Mouse (Mus musculus): ENCODE measurements at regions not wholly inside any gene's neighbourhood (a gene's known extent, or its start where the extent isn't known, plus 50 kb on each side); places are given as distances from the start of the nearest gene placed in this dataset.

GRCm38 (mm10) chr3:123754011-123754610 lies 63.5 kb upstream of the Ndst3 start:
- ATAC-seq (ENCODE audit: low FRiP score, low TSS enrichment) (no peak), DNase-seq (no peak)
- Histone ChIP-seq H3K4me1 (ENCODE audit: control insufficient read depth, insufficient read depth, low read length) (no peaks in the 10 kb centered on the region), H3K4me2 (ENCODE audit: low read length) (no peak overlapping the region), H3K27ac (replicated peaks; ENCODE audit: low read depth, low read length) (no peak overlapping the region), H3K27me3 (ENCODE audit: control insufficient read depth, insufficient read depth, low read length) (no peaks in the 10 kb centered on the region), H3K36me3 (ENCODE audit: control insufficient read depth, insufficient read depth, low read length) (no peaks in the 10 kb centered on the region), H3K9ac (replicated peaks; ENCODE audit: low read length) (no peak overlapping the region), H3K9me3 (ENCODE audit: control insufficient read depth, low read length) (no peaks in the 10 kb centered on the region), H3K4me3 (replicated peaks; ENCODE audit: low read depth, low read length) (no peak overlapping the region)
- 84% methylated on average over 7 of the region's 7 CpGs for WGBS

DNA sequence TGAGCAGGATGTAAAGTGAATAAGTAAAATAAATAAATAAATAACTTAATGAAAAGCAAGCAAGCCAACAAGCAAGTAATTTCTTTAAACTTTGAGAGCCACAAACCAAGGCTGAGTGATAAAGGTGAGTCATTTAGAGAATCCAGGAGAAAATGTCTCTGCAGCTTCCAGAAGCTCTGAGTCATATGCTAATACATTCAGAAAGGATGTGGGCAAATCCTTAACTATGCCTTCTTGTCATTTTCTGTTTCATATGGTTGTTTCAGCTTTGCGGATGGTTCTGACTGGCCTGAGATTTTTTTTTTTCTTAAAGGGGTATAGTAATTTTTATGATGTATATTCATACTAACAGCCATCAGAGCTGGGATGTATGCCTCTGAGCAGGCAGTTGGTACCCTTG lies 64.3 kb upstream of the Ndst3 start:
- no peak for DNase-seq
- H3K9ac ChIP-seq (replicated peaks; ENCODE audit: low read length) = no peak overlapping the region
- H3K4me3 ChIP-seq (replicated peaks; ENCODE audit: low read depth, low read length) = no peak overlapping the region
- no peak overlapping the region for H3K4me2 ChIP-seq (ENCODE audit: low read length)
- no peak overlapping the region for H3K27ac ChIP-seq (replicated peaks; ENCODE audit: low read depth, low read length)
- no peaks in the 10 kb centered on the region for H3K27me3 ChIP-seq (ENCODE audit: control insufficient read depth, insufficient read depth, low read length)
- WGBS = 89% methylated on average over 1 of the region's 1 CpGs
- H3K9me3 ChIP-seq (ENCODE audit: control insufficient read depth, low read length) = no peaks in the 10 kb centered on the region
- ATAC-seq (ENCODE audit: low FRiP score, low TSS enrichment) = no peak
- no peaks in the 10 kb centered on the region for H3K4me1 ChIP-seq (ENCODE audit: control insufficient read depth, insufficient read depth, low read length)
- H3K36me3 ChIP-seq (ENCODE audit: control insufficient read depth, insufficient read depth, low read length) = no peaks in the 10 kb centered on the region

DNA sequence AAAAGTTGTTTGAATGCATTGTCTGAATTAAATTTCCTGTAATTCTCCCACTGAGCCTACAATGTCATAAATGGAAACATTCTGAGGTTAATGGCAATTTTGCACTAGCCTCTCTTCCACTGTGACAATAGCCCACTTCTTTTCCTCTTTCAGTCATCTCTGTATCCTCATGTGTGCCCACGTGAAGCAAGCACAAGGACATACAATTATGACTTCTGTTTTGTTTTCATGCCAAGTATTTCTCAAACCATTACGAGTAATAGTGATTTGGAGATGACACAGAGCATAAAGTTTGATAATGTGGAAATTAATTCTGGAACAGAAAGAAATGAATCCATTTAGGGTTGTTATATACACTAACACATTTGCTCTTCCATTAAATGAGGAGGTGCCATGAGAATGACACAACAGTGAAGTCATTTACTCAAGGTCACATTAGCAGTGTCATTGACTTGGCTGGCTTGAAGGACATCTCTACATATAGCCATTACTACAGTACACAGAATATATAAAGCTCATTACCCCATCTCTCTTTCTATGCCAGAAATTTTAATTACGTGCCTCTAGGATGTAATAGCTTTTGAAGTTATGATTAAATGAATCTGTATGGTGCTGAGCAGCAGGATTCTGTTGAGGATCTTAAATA lies 75.4 kb upstream of the Ndst3 start:
- H3K4me3 ChIP-seq (replicated peaks; ENCODE audit: low read depth, low read length) = no peak overlapping the region
- H3K27me3 ChIP-seq (ENCODE audit: control insufficient read depth, insufficient read depth, low read length) = no peaks in the 10 kb centered on the region
- H3K9ac ChIP-seq (replicated peaks; ENCODE audit: low read length) = no peak overlapping the region
- no peak overlapping the region for H3K4me2 ChIP-seq (ENCODE audit: low read length)
- H3K27ac ChIP-seq (replicated peaks; ENCODE audit: low read depth, low read length) = peak overlapping the region; percentile 60; the same call in 1 of the 2 replicates
- H3K4me1 ChIP-seq (ENCODE audit: control insufficient read depth, insufficient read depth, low read length) = no peaks in the 10 kb centered on the region
- no peaks in the 10 kb centered on the region for H3K36me3 ChIP-seq (ENCODE audit: control insufficient read depth, insufficient read depth, low read length)
- DNase-seq (peak; percentile 4), ATAC-seq (ENCODE audit: low FRiP score, low TSS enrichment) (peak; percentile 31; the same call in 1 of the 2 replicates)
- 72% methylated on average over 3 of the region's 3 CpGs for WGBS
- H3K9me3 ChIP-seq (ENCODE audit: control insufficient read depth, low read length) = no peaks in the 10 kb centered on the region

GRCm38 (mm10) chr3:123766557-123766913 lies 75.9 kb upstream of the Ndst3 start:
- Histone ChIP-seq H3K4me3 (replicated peaks; ENCODE audit: low read depth, low read length) (no peak overlapping the region), H3K9ac (replicated peaks; ENCODE audit: low read length) (no peak overlapping the region), H3K27ac (replicated peaks; ENCODE audit: low read depth, low read length) (peak overlapping the region; percentile 60; the same call in 1 of the 2 replicates), H3K9me3 (ENCODE audit: control insufficient read depth, low read length) (no peaks in the 10 kb centered on the region), H3K4me1 (ENCODE audit: control insufficient read depth, insufficient read depth, low read length) (no peaks in the 10 kb centered on the region), H3K27me3 (ENCODE audit: control insufficient read depth, insufficient read depth, low read length) (no peaks in the 10 kb centered on the region), H3K36me3 (ENCODE audit: control insufficient read depth, insufficient read depth, low read length) (no peaks in the 10 kb centered on the region), H3K4me2 (ENCODE audit: low read length) (no peak overlapping the region)
- ATAC-seq (ENCODE audit: low FRiP score, low TSS enrichment) = no peak; the same call in 1 of the 2 replicates
- WGBS = 50% methylated on average over 6 of the region's 6 CpGs
- DNase-seq = peak; percentile 38

DNA sequence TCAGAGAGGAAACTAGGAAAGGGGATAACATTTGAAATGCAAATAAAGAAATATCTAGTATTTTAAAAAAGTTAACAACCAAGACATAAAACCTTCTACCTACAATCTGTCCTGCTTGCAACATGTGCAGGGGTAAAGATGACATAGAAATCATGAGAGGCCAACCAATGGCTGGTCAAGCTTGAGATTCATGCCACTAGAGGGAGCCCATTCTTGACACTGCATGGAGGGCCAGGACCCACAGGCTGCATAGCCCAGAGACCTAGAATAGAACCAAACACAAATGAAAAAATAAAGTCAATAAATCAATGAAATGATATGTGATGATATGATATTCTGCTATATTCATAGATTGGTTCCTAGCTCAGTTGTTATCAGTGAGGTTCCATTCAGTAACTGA lies 89.9 kb upstream of the Ndst3 start:
- ATAC-seq (ENCODE audit: low FRiP score, low TSS enrichment) = no peak
- Histone ChIP-seq H3K27me3 (ENCODE audit: control insufficient read depth, insufficient read depth, low read length) (no peaks in the 10 kb centered on the region), H3K9ac (replicated peaks; ENCODE audit: low read length) (no peak overlapping the region), H3K4me1 (ENCODE audit: control insufficient read depth, insufficient read depth, low read length) (no peaks in the 10 kb centered on the region), H3K4me3 (replicated peaks; ENCODE audit: low read depth, low read length) (no peak overlapping the region), H3K36me3 (ENCODE audit: control insufficient read depth, insufficient read depth, low read length) (no peaks in the 10 kb centered on the region), H3K9me3 (ENCODE audit: control insufficient read depth, low read length) (no peaks in the 10 kb centered on the region), H3K27ac (replicated peaks; ENCODE audit: low read depth, low read length) (no peak overlapping the region), H3K4me2 (ENCODE audit: low read length) (no peak overlapping the region)
- DNase-seq = peak; percentile 29

- ATAC-seq (ENCODE audit: low FRiP score, low TSS enrichment) = no peak
- no peak for DNase-seq
- WGBS = 72% methylated on average over 1 of the region's 1 CpGs
- Histone ChIP-seq H3K36me3 (ENCODE audit: control insufficient read depth, insufficient read depth, low read length) (no peaks in the 10 kb centered on the region), H3K27me3 (ENCODE audit: control insufficient read depth, insufficient read depth, low read length) (no peaks in the 10 kb centered on the region), H3K4me2 (ENCODE audit: low read length) (no peak overlapping the region), H3K9me3 (ENCODE audit: control insufficient read depth, low read length) (no peaks in the 10 kb centered on the region; the same call in 1 of the 2 replicates), H3K27ac (replicated peaks; ENCODE audit: low read depth, low read length) (no peak overlapping the region), H3K4me3 (replicated peaks; ENCODE audit: low read depth, low read length) (no peak overlapping the region), H3K4me1 (ENCODE audit: control insufficient read depth, insufficient read depth, low read length) (no peaks in the 10 kb centered on the region), H3K9ac (replicated peaks; ENCODE audit: low read length) (no peak overlapping the region)
Measured at GRCm38 (mm10) chr3:123781581-123781980, 90.9 kb upstream of the Ndst3 start.

DNA sequence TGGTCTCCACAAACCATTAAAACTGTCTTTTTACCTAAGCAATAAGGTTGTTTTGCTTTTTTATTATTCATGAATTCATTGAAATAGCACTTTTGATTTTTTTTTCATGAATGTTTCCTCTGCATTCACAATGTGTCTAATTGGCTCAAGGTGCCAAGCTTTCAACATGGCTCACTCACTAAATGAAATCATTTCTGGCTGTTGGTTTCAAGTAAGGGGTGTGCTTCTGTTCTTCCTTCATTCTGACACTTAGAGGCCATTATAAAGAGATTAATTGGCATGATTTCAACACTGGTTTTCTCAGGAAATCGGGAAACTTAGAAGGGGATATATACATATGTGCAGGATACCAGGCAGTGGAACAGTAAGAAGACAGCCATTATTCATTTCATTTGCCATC lies 93.5 kb upstream of the Ndst3 start:
- H3K4me2 ChIP-seq (ENCODE audit: low read length) = no peak overlapping the region
- no peak for DNase-seq
- no peak overlapping the region for H3K27ac ChIP-seq (replicated peaks; ENCODE audit: low read depth, low read length)
- H3K9me3 ChIP-seq (ENCODE audit: control insufficient read depth, low read length) = no peaks in the 10 kb centered on the region; the same call in 1 of the 2 replicates
- no peak for ATAC-seq (ENCODE audit: low FRiP score, low TSS enrichment)
- H3K27me3 ChIP-seq (ENCODE audit: control insufficient read depth, insufficient read depth, low read length) = no peaks in the 10 kb centered on the region
- 85% methylated on average over 1 of the region's 1 CpGs for WGBS
- H3K9ac ChIP-seq (replicated peaks; ENCODE audit: low read length) = no peak overlapping the region
- H3K36me3 ChIP-seq (ENCODE audit: control insufficient read depth, insufficient read depth, low read length) = no peaks in the 10 kb centered on the region
- no peak overlapping the region for H3K4me3 ChIP-seq (replicated peaks; ENCODE audit: low read depth, low read length)
- H3K4me1 ChIP-seq (ENCODE audit: control insufficient read depth, insufficient read depth, low read length) = no peaks in the 10 kb centered on the region

GRCm38 (mm10) chr3:123794011-123794410 lies 103.4 kb upstream of the Ndst3 start:
- DNase-seq = no peak
- Histone ChIP-seq H3K27ac (replicated peaks; ENCODE audit: low read depth, low read length) (no peak overlapping the region), H3K4me2 (ENCODE audit: low read length) (no peak overlapping the region), H3K4me3 (replicated peaks; ENCODE audit: low read depth, low read length) (no peak overlapping the region), H3K9me3 (ENCODE audit: control insufficient read depth, low read length) (peaks cover 5% of the 10 kb centered on the region; the same call in 1 of the 2 replicates), H3K27me3 (ENCODE audit: control insufficient read depth, insufficient read depth, low read length) (no peaks in the 10 kb centered on the region), H3K36me3 (ENCODE audit: control insufficient read depth, insufficient read depth, low read length) (no peaks in the 10 kb centered on the region), H3K4me1 (ENCODE audit: control insufficient read depth, insufficient read depth, low read length) (no peaks in the 10 kb centered on the region), H3K9ac (replicated peaks; ENCODE audit: low read length) (no peak overlapping the region)
- ATAC-seq (ENCODE audit: low FRiP score, low TSS enrichment) = no peak
- WGBS = 94% methylated on average over 1 of the region's 1 CpGs

DNA sequence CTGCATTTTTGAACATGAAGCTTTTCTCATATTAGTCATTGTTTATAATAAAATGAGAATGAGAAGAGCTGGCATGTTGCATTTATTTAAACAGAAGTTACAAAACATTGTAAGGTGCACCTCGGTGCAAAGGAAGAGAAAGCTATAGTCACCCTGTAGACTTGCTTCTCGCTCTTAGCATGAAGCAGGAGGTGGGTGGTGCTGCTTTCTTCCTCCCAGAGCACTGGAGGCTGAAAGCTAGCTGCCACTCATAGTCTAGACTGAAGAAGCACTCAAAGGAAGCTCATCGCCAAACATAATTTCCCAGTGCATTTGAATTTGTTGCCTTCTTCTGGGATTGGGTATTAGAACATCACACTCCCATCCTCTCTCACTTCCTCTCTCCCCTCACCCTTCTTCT lies 114.7 kb upstream of the Ndst3 start:
- WGBS = 89% methylated on average over 3 of the region's 3 CpGs
- Histone ChIP-seq H3K4me2 (ENCODE audit: low read length) (no peak overlapping the region), H3K27me3 (ENCODE audit: control insufficient read depth, insufficient read depth, low read length) (no peaks in the 10 kb centered on the region), H3K4me1 (ENCODE audit: control insufficient read depth, insufficient read depth, low read length) (peaks cover 6% of the 10 kb centered on the region), H3K27ac (replicated peaks; ENCODE audit: low read depth, low read length) (no peak overlapping the region), H3K9me3 (ENCODE audit: control insufficient read depth, low read length) (no peaks in the 10 kb centered on the region), H3K9ac (replicated peaks; ENCODE audit: low read length) (no peak overlapping the region), H3K4me3 (replicated peaks; ENCODE audit: low read depth, low read length) (no peak overlapping the region), H3K36me3 (ENCODE audit: control insufficient read depth, insufficient read depth, low read length) (no peaks in the 10 kb centered on the region)
- DNase-seq (no peak), ATAC-seq (ENCODE audit: low FRiP score, low TSS enrichment) (no peak)

All from midbrain, embryonic 14.5 days (tissue).